8 mouse cellular contexts compared by ENCODE assay signal in the genomic region with DNA sequence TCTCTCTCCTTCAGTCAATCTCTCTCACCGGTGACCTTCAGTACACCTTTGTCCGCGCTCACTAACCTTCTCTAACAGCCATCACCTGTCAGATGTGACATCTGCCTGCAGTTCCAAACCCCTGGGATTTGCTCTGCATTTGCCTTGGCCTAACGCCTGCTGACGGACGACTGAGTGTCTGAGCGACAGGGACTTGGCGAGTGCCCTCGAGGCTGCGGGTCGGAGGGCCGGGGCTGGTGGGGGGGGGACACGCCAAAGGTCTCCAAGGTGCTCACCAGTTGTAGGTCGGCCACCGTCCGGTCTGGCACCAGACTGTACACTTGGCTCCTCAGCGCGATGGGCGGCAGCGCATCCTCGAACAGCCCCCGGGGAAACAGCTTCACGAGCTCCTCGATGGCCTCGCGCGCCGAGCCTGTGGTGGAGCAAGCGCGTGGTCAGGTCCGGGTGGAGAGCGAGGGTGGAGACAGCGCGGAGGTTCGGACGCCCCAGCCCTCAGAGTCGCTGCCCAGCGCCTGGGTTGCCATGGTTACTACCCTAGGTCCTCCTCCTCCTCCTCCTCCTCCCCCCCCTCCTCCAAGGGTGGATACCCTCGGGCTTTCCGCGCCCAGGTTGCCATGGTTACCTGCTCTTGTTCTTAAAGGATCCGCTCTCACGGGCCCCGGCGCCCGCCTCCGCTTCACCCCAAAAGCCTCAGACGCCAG. TPM values are rescaled to one million over a fixed set of nuclear protein-coding genes. Genes with fewer than 3 reads are reported as not detected.
DNase-seq lines count a peak whose midpoint lies in the region; ATAC-seq and TF ChIP-seq lines count a peak whose summit lies in the region.

No protein-coding gene starts in this region.

- peak overlapping the region; percentile 98 for H3K4me2 ChIP-seq in embryonic facial prominence, embryonic 14.5 days (ENCODE audit: low read depth, low read length)
- H3K4me2 ChIP-seq in intestine, embryonic 14.5 days (ENCODE audit: low read length), result peak overlapping the region; percentile 94
- H3K4me2 ChIP-seq in midbrain, embryonic 16.5 days (ENCODE audit: low read length), result peak overlapping the region; percentile 99

- peak overlapping the region; percentile 83 for H3K4me3 ChIP-seq in lung, adult 2 months (replicated peaks; ENCODE audit: extremely low read depth, low read depth, low read length)
- peak overlapping the region; percentile 65 for H3K4me3 ChIP-seq in embryonic facial prominence, embryonic 14.5 days (ENCODE audit: low read depth, low read length)
- peak overlapping the region; percentile 84 for H3K4me3 ChIP-seq in intestine, embryonic 14.5 days (ENCODE audit: low read depth, low read length)
- H3K4me3 ChIP-seq in midbrain, embryonic 16.5 days (ENCODE audit: low read depth, low read length), result peak overlapping the region; percentile 80

- H3K27ac ChIP-seq in embryonic facial prominence, embryonic 14.5 days (replicated peaks; ENCODE audit: low read depth, low read length), result peak overlapping the region; percentile 84
- H3K27ac ChIP-seq in intestine, embryonic 14.5 days (ENCODE audit: low read depth), result peak overlapping the region; percentile 73
- H3K27ac ChIP-seq in midbrain, embryonic 16.5 days (ENCODE audit: low read length), result peak overlapping the region; percentile 86

- peak; percentile 74 for ATAC-seq in embryonic facial prominence, embryonic 14.5 days (ENCODE audit: low read depth)
- ATAC-seq in intestine, embryonic 14.5 days (replicated peaks; ENCODE audit: low FRiP score, low TSS enrichment, low read depth), result peak; percentile 80
- peak; percentile 77 for ATAC-seq in midbrain, embryonic 16.5 days

- TF ChIP-seq POLR2A in lung, adult 2 months (IDR thresholded peaks at IDR 0.05; ENCODE audit: borderline replicate concordance, extremely low read depth, low read depth, low read length), result no peak

- no peak for DNase-seq in lung, adult 2 months
- DNase-seq in lung, postnatal 14 days, result no peak
- DNase-seq in embryonic facial prominence, embryonic 14.5 days (ENCODE audit: low spot score), result no peak
- no peak for DNase-seq in intestine, embryonic 14.5 days (ENCODE audit: low spot score)
- DNase-seq in urinary bladder, postnatal 14 days (ENCODE audit: low spot score), result no peak
- no peak for DNase-seq in thymus, postnatal 14 days
- no peak for DNase-seq in natural killer cell, adult 2 months (ENCODE audit: low spot score in 2 of 2)

- peak overlapping the region; percentile 73 for H3K9ac ChIP-seq in embryonic facial prominence, embryonic 14.5 days (ENCODE audit: low read depth, low read length)
- peak overlapping the region; percentile 78 for H3K9ac ChIP-seq in intestine, embryonic 14.5 days (ENCODE audit: low read length)
- peak overlapping the region; percentile 85 for H3K9ac ChIP-seq in midbrain, embryonic 16.5 days (ENCODE audit: low read depth, low read length)

- peaks cover 59% of the 10 kb centered on the region for H3K36me3 ChIP-seq in embryonic facial prominence, embryonic 14.5 days (ENCODE audit: control insufficient read depth, insufficient read depth, low read length)
- peaks cover 49% of the 10 kb centered on the region for H3K36me3 ChIP-seq in intestine, embryonic 14.5 days (ENCODE audit: control insufficient read depth, insufficient read depth, low read length)
- H3K36me3 ChIP-seq in midbrain, embryonic 16.5 days (ENCODE audit: control insufficient read depth, insufficient read depth, low read length), result peaks cover 20% of the 10 kb centered on the region

- H3K4me1 ChIP-seq in lung, adult 2 months (ENCODE audit: control insufficient read depth, insufficient read depth, low read length), result peaks cover 11% of the 10 kb centered on the region
- H3K4me1 ChIP-seq in embryonic facial prominence, embryonic 14.5 days (ENCODE audit: control insufficient read depth, insufficient read depth, low read length), result peaks cover 15% of the 10 kb centered on the region
- peaks cover 17% of the 10 kb centered on the region for H3K4me1 ChIP-seq in intestine, embryonic 14.5 days (replicated peaks; ENCODE audit: control insufficient read depth, insufficient read depth, low read length)
- peaks cover 26% of the 10 kb centered on the region for H3K4me1 ChIP-seq in midbrain, embryonic 16.5 days (ENCODE audit: control insufficient read depth, insufficient read depth, low read length)

- WGBS in lung, adult 2 months, result 4% methylated on average over 48 of the region's 48 CpGs
- WGBS in embryonic facial prominence, embryonic 14.5 days, result 6% methylated on average over 32 of the region's 48 CpGs
- 4% methylated on average over 48 of the region's 48 CpGs for WGBS in intestine, embryonic 14.5 days
- 3% methylated on average over 37 of the region's 48 CpGs for WGBS in midbrain, embryonic 16.5 days

- no peak for TF ChIP-seq CTCF in lung, adult 2 months (IDR thresholded peaks at IDR 0.05; ENCODE audit: insufficient read depth, low read length)

- H3K27me3 ChIP-seq in embryonic facial prominence, embryonic 14.5 days (replicated peaks; ENCODE audit: control insufficient read depth, insufficient read depth, low read length), result no peaks in the 10 kb centered on the region
- no peaks in the 10 kb centered on the region for H3K27me3 ChIP-seq in intestine, embryonic 14.5 days (replicated peaks; ENCODE audit: control insufficient read depth, insufficient read depth, low read length)
- H3K27me3 ChIP-seq in midbrain, embryonic 16.5 days (ENCODE audit: control insufficient read depth, insufficient read depth, low read depth, low read length), result no peaks in the 10 kb centered on the region

- H3K9me3 ChIP-seq in embryonic facial prominence, embryonic 14.5 days (ENCODE audit: control insufficient read depth, low read length), result no peaks in the 10 kb centered on the region
- no peaks in the 10 kb centered on the region for H3K9me3 ChIP-seq in intestine, embryonic 14.5 days (ENCODE audit: control insufficient read depth, low read length)
- no peaks in the 10 kb centered on the region for H3K9me3 ChIP-seq in midbrain, embryonic 16.5 days (replicated peaks; ENCODE audit: control insufficient read depth, low read length, poor library complexity, severe bottlenecking)

RNA-seq across cellular contexts. Expression of a gene that starts 0.4 kb away (rescaled TPM):
- polyA plus RNA-seq in lung, adult 2 months (2012; rRNA removed), result 45.1 and 46.0 TPM in 2 replicates
- 21.1 and 21.7 TPM in 2 replicates for polyA plus RNA-seq in embryonic facial prominence, embryonic 14.5 days (2014; fragmentation: Nextera tagmentation; extraction: Ambion mirVana)
- polyA plus RNA-seq in intestine, embryonic 14.5 days (2014; fragmentation: Nextera tagmentation; extraction: Ambion mirVana), result 22.0 and 25.8 TPM in 2 replicates
- polyA plus RNA-seq in midbrain, embryonic 16.5 days (2015; fragmentation: Nextera tagmentation; extraction: Ambion mirVana), result 40.6 and 43.2 TPM in 2 replicates

RNA-seq across cellular contexts. Expression of a gene that starts 0.5 kb away (rescaled TPM):
- polyA plus RNA-seq in lung, adult 2 months (2012; rRNA removed), result 45.6 and 58.1 TPM in 2 replicates
- polyA plus RNA-seq in embryonic facial prominence, embryonic 14.5 days (2014; fragmentation: Nextera tagmentation; extraction: Ambion mirVana), result 53.0 and 54.2 TPM in 2 replicates
- polyA plus RNA-seq in intestine, embryonic 14.5 days (2014; fragmentation: Nextera tagmentation; extraction: Ambion mirVana), result 58.2 and 63.4 TPM in 2 replicates
- 73.1 and 73.2 TPM in 2 replicates for polyA plus RNA-seq in midbrain, embryonic 16.5 days (2015; fragmentation: Nextera tagmentation; extraction: Ambion mirVana)

RNA-seq across cellular contexts. Expression of a gene that starts 13.7 kb away (rescaled TPM):
- polyA plus RNA-seq in lung, adult 2 months (2012; rRNA removed), result 77.8 and 94.8 TPM in 2 replicates
- polyA plus RNA-seq in embryonic facial prominence, embryonic 14.5 days (2014; fragmentation: Nextera tagmentation; extraction: Ambion mirVana), result 38.9 and 46.6 TPM in 2 replicates
- 42.0 and 45.9 TPM in 2 replicates for polyA plus RNA-seq in intestine, embryonic 14.5 days (2014; fragmentation: Nextera tagmentation; extraction: Ambion mirVana)
- 62.1 and 62.4 TPM in 2 replicates for polyA plus RNA-seq in midbrain, embryonic 16.5 days (2015; fragmentation: Nextera tagmentation; extraction: Ambion mirVana)

RNA-seq across cellular contexts. Expression of a gene that starts 13.9 kb away (rescaled TPM):
- 22.4 and 23.2 TPM in 2 replicates for polyA plus RNA-seq in lung, adult 2 months (2012; rRNA removed)
- 85.8 and 99.8 TPM in 2 replicates for polyA plus RNA-seq in embryonic facial prominence, embryonic 14.5 days (2014; fragmentation: Nextera tagmentation; extraction: Ambion mirVana)
- polyA plus RNA-seq in intestine, embryonic 14.5 days (2014; fragmentation: Nextera tagmentation; extraction: Ambion mirVana), result 121 and 123 TPM in 2 replicates
- 79.8 and 86.5 TPM in 2 replicates for polyA plus RNA-seq in midbrain, embryonic 16.5 days (2015; fragmentation: Nextera tagmentation; extraction: Ambion mirVana)

RNA-seq across cellular contexts. Expression of a gene that starts 26.0 kb away (rescaled TPM):
- polyA plus RNA-seq in lung, adult 2 months (2012; rRNA removed), result 20.8 and 23.8 TPM in 2 replicates
- polyA plus RNA-seq in embryonic facial prominence, embryonic 14.5 days (2014; fragmentation: Nextera tagmentation; extraction: Ambion mirVana), result 1.8 and 2.2 TPM in 2 replicates
- 19.4 and 24.2 TPM in 2 replicates for polyA plus RNA-seq in intestine, embryonic 14.5 days (2014; fragmentation: Nextera tagmentation; extraction: Ambion mirVana)
- polyA plus RNA-seq in midbrain, embryonic 16.5 days (2015; fragmentation: Nextera tagmentation; extraction: Ambion mirVana), result 0.51 and 1.4 TPM in 2 replicates
